Mouse (Mus musculus) hematopoietic stem cell, adult 5-6 weeks (primary cell): Measurements from ENCODE around the gene Eif5b. TPM values are rescaled to one million over a fixed set of nuclear protein-coding genes. Genes with fewer than 3 reads are reported as not detected.
A peak's percentile ranks its signal among the peaks of the same experiment; 100 is the strongest.
"Not testable (repeated sequence)": the region's sequence is repeated elsewhere in the genome, so short reads cannot be mapped to it uniquely, and the experiment has no call there.

Experiments
- ATAC-seq, 2 experiments: fragments of 125-278 bp in 1 of 2; replicated peaks in 1 of 2; 2 replicates each; pipeline ENCODE4 v1.8.0; 2016 to 2017; ENCODE audit warnings: inconsistent platforms in 2 of 2, mild to moderate bottlenecking in 2 of 2, moderate number of reproducible peaks in 2 of 2, low read depth in 1 of 2, moderate TSS enrichment in 1 of 2; ENCODE audit not compliant: low FRiP score in 2 of 2, poor library complexity in 2 of 2, severe bottlenecking in 2 of 2, insufficient read depth in 1 of 2, low TSS enrichment in 1 of 2
- total RNA-seq: library from RNA; stranded (forward); fragments of 172-1452, 232-1000 nt; gene quantifications from 2 replicates; pipeline ENCODE4 v1.2.3, GENCODE M21; 2017

The Eif5b gene
- total RNA-seq, 1 experiment from 2014 or later, result 36.4 TPM

GRCm38 (mm10) chr1:38062156-38062555, 64.3 kb downstream of the Eif5b start:
- ATAC-seq, result not testable (repeated sequence)

DNA sequence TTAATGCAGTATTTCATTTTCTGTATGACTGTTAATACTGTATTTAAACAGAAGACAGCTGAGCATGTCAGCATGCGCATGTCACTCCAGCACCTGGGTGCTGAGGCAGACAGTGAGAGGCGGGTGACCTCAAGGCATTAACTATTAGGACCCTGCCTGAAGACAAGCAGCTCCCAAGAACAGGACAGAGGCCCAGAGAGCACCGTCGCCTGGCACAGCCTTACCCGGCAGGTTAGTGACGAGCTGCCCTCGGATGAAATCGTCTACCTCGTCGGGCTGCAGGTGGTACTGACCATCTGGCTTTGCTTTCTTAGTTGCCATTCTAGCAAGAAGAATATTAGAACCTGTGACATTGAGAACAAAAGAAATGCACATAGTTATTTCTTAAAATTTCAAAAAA, 69.5 kb downstream of the Eif5b start:
- no peak for ATAC-seq

DNA sequence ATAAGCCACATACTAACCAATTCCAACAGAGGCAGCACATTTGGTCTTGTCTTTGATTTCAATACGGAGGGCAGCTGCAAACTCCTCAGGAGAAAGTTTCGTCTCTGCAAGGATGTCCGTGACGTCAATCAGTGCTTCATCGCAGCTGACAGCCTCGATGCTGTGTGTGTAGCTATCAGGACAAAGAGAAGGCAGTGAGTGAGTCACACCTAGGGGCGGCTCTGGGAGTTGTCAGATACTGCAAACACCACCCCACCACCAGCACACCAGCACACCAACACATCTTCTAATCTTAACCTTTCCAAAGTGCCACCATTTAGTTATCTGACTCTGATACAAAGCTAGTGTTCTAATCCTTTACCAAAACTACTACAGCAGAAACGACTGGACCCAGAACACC, 73.5 kb downstream of the Eif5b start:
- ATAC-seq, result no peak

GRCm38 (mm10) chr1:38081316-38081715, 83.5 kb downstream of the Eif5b start:
- no peak for ATAC-seq

DNA sequence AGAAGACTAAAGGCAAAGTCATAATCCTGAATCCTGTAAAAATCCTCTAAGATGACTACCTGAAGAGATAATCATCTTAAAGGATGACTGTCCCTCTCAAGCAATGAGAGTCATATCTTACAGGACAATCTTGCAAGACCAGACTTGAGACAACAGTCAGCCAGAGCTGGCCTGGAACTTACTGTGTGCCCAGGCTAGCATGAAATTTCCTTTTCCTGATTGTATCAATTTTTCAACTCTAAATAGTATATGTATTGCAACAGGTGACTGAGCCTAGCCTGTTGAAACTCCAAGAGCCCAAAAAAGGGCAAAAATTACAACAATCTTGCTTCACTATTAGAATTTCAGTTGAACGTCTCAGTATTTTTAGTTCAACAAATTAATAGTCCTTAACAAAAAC, 105.4 kb downstream of the Eif5b start:
- ATAC-seq, result peak in 1 of 2 experiments; percentile 32; a peak in 1 of 4 replicates

DNA sequence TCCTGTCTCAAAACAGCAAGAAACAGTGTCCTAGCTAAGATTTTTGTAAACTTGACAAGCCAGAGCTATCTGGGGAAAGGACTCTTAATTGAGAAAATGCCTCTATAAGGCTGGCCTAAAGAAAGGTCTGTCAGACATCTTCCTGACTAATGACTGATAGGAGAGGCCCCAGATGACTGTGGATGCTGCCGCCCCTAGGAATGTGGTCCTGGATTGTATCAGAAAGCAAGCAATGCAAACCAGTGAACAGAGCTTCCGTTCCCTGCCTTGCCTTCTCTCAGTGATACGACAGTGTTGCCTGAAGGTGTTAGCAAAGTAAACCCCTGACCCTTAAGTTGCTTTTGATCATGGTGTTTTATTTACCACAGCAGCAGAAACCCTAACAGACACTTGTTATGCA, 106.0 kb downstream of the Eif5b start:
- ATAC-seq, result no peak

Other genes starting within 250 kb of the Eif5b start
- 9.2 and 12.1 TPM in 2 replicates for gene Tsga10, start 131.6 kb upstream of the Eif5b start, total RNA-seq
- gene Lipt1, start 126.3 kb upstream of the Eif5b start, total RNA-seq, result 1.9 and 4.7 TPM in 2 replicates
- 33.9 and 39.4 TPM in 2 replicates for gene Mitd1, start 107.6 kb upstream of the Eif5b start, total RNA-seq
- 142 and 208 TPM in 2 replicates for gene Mrpl30, start 107.5 kb upstream of the Eif5b start, total RNA-seq
- not detected in 2 replicates for gene Lyg2, start 81.5 kb upstream of the Eif5b start, total RNA-seq
- gene Lyg1, start 40.3 kb upstream of the Eif5b start, total RNA-seq, result not detected in 2 replicates
- gene Txndc9, start 117 bp upstream of the Eif5b start, total RNA-seq, result 42.2 and 53.7 TPM in 2 replicates
- 55.2 and 65.0 TPM in 2 replicates for gene Rev1, start 131.8 kb downstream of the Eif5b start, total RNA-seq